In genomic region chr6:84178776-84179405, GRCm38 (mm10) we compare ENCODE assay signal across 18 mouse cellular contexts.
DNase-seq lines count a peak whose midpoint lies in the region; ATAC-seq lines count a peak whose summit lies in the region.
"Had no signal": no experiment of that assay in that cellular context is flagged by ENCODE, and none has a peak within 500 bp of the region (broad histone marks: within the 10 kb centered on the region; RNA-seq: fewer than 3 reads in every experiment).

No protein-coding gene starts in this region.

- WGBS in heart, embryonic 15.5 days: 57% methylated on average over 5 of the region's 5 CpGs
- WGBS in midbrain, embryonic 15.5 days: 85% methylated on average over 5 of the region's 5 CpGs

- ATAC-seq in CD4-positive, CD25-positive, alpha-beta regulatory T cell, adult 4 months: no peak
- no peak for ATAC-seq in heart, embryonic 15.5 days (replicated peaks; ENCODE audit: insufficient number of reproducible peaks, insufficient read depth, low FRiP score, low read depth)
- no peak for ATAC-seq in midbrain, embryonic 15.5 days (replicated peaks)
- ATAC-seq: forebrain, embryonic 16.5 days; hindbrain, embryonic 16.5 days had no signal

- H3K4me2 ChIP-seq in heart, embryonic 15.5 days: no peak overlapping the region
- H3K4me2 ChIP-seq in midbrain, embryonic 15.5 days: no peak overlapping the region
- H3K4me2 ChIP-seq: lung, embryonic 14.5 days had no signal

- H3K4me3 ChIP-seq in heart, embryonic 15.5 days: no peak overlapping the region
- H3K4me3 ChIP-seq in midbrain, embryonic 15.5 days: no peak overlapping the region
- H3K4me3 ChIP-seq: gastrocnemius, adult 2 months; left cerebral cortex, adult 2 months; midbrain, embryonic 10.5 days; myocyte had no signal

- DNase-seq in CD4-positive, CD25-positive, alpha-beta regulatory T cell, adult 2 months (ENCODE audit: low read depth, low spot score): peak; percentile 21
- no peak for DNase-seq in heart, adult 11 months
- peak; percentile 48 to 52 for DNase-seq in adrenal gland, postnatal 36 days
- peak; percentile 54 for DNase-seq in thymus, postnatal 14 days
- DNase-seq in left cerebral cortex, adult 11 months (ENCODE audit: low spot score): no peak
- DNase-seq: gastrocnemius, adult 2 months; kidney, adult 8-10 months; kidney, postnatal 4 days; liver; lung, embryonic 14.5 days had no signal

- H3K27me3 ChIP-seq in heart, embryonic 15.5 days: no peaks in the 10 kb centered on the region
- H3K27me3 ChIP-seq in midbrain, embryonic 15.5 days (replicated peaks): no peaks in the 10 kb centered on the region

- 0 out of 2 replicates have a peak overlapping the region, but pooled peaks have one; percentile 44 for H3K27ac ChIP-seq in heart, embryonic 15.5 days
- no peak overlapping the region for H3K27ac ChIP-seq in midbrain, embryonic 15.5 days
- H3K27ac ChIP-seq: gastrocnemius, adult 2 months; left cerebral cortex, adult 2 months; midbrain, embryonic 10.5 days had no signal

- no peak overlapping the region for H3K9ac ChIP-seq in heart, embryonic 15.5 days
- no peak overlapping the region for H3K9ac ChIP-seq in midbrain, embryonic 15.5 days
- H3K9ac ChIP-seq: lung, embryonic 14.5 days had no signal

- peaks cover 11% of the 10 kb centered on the region; the same call in 1 of the 2 replicates for H3K36me3 ChIP-seq in heart, embryonic 15.5 days
- no peaks in the 10 kb centered on the region for H3K36me3 ChIP-seq in midbrain, embryonic 15.5 days (replicated peaks)
- H3K36me3 ChIP-seq: midbrain, embryonic 10.5 days had no signal

- H3K9me3 ChIP-seq in heart, embryonic 15.5 days (replicated peaks): no peaks in the 10 kb centered on the region
- H3K9me3 ChIP-seq in midbrain, embryonic 15.5 days: no peaks in the 10 kb centered on the region
- H3K9me3 ChIP-seq: midbrain, embryonic 10.5 days had no signal

- peaks cover 18% of the 10 kb centered on the region for H3K4me1 ChIP-seq in heart, embryonic 15.5 days (replicated peaks)
- H3K4me1 ChIP-seq in midbrain, embryonic 15.5 days: no peaks in the 10 kb centered on the region

Comparison
In these comparisons a context has a peak if more than half of its experiments do, and no peak if none do; other contexts are left out.
1. DNase-seq: peak in CD4-positive, CD25-positive, alpha-beta regulatory T cell, adult 2 months (single experiment), adrenal gland, postnatal 36 days (2 of 2) and thymus, postnatal 14 days (single experiment); none in heart, adult 11 months (single experiment) and left cerebral cortex, adult 11 months (single experiment).